Mouse (Mus musculus) ovary, adult 18-20 months (tissue): ENCODE results near the gene Tekt3.

Source experiments
- DNase-seq: peaks from one replicate; pipeline ENCODE4 v3.0.0; 2022; ENCODE audit warnings: low spot score, mixed read lengths

Gene Tekt3

GRCm38 (mm10) chr11:63059911-63060310, 1.5 kb upstream of the Tekt3 start:
- no peak for DNase-seq

GRCm38 (mm10) chr11:63066526-63066925, 5.1 kb downstream of the Tekt3 start:
- DNase-seq: no peak

- no peak for DNase-seq
These were observed 8.6 kb downstream of the Tekt3 start for GRCm38 (mm10) chr11:63070081-63070480.

GRCm38 (mm10) chr11:63084536-63084935, 23.1 kb downstream of the Tekt3 start:
- no peak for DNase-seq

GRCm38 (mm10) chr11:63088672-63089071, 27.2 kb downstream of the Tekt3 start:
- DNase-seq: no peak

GRCm38 (mm10) chr11:63090210-63090609, 28.8 kb downstream of the Tekt3 start:
- DNase-seq: no peak

GRCm38 (mm10) chr11:63090986-63091385, 29.5 kb downstream of the Tekt3 start:
- no peak for DNase-seq

- no peak for DNase-seq
These were observed 30.8 kb downstream of the Tekt3 start for GRCm38 (mm10) chr11:63092271-63092670.

GRCm38 (mm10) chr11:63093601-63094000, 32.1 kb downstream of the Tekt3 start:
- no peak for DNase-seq

GRCm38 (mm10) chr11:63094496-63094895, 33.0 kb downstream of the Tekt3 start:
- no peak for DNase-seq

GRCm38 (mm10) chr11:63098016-63098415, 36.6 kb downstream of the Tekt3 start:
- no peak for DNase-seq

- no peak for DNase-seq
These were observed 37.9 kb downstream of the Tekt3 start for GRCm38 (mm10) chr11:63099390-63099789.

GRCm38 (mm10) chr11:63103256-63103655, 41.8 kb downstream of the Tekt3 start:
- DNase-seq: no peak

- DNase-seq: no peak
These were observed 42.6 kb downstream of the Tekt3 start for GRCm38 (mm10) chr11:63104026-63104425.

- no peak for DNase-seq
These were observed 47.8 kb downstream of the Tekt3 start for GRCm38 (mm10) chr11:63109230-63109775.

GRCm38 (mm10) chr11:63110329-63110728, 48.9 kb downstream of the Tekt3 start:
- DNase-seq: no peak

GRCm38 (mm10) chr11:63114807-63115641, 53.6 kb downstream of the Tekt3 start:
- no peak for DNase-seq

- no peak for DNase-seq
These were observed 55.2 kb downstream of the Tekt3 start for GRCm38 (mm10) chr11:63116652-63117051.

GRCm38 (mm10) chr11:63117266-63117665, 55.8 kb downstream of the Tekt3 start:
- DNase-seq: no peak

- DNase-seq: no peak
These were observed 58.3 kb downstream of the Tekt3 start for GRCm38 (mm10) chr11:63119791-63120190.

GRCm38 (mm10) chr11:63122249-63122648, 60.8 kb downstream of the Tekt3 start:
- DNase-seq: no peak

- DNase-seq: no peak
These were observed 61.4 kb downstream of the Tekt3 start for GRCm38 (mm10) chr11:63122776-63123350.

- DNase-seq: no peak
These were observed 62.9 kb downstream of the Tekt3 start for GRCm38 (mm10) chr11:63124316-63124715.
